Mouse (Mus musculus): Measurements from ENCODE around the gene Psmc5.

Psmc5 gene

GRCm38 (mm10) chr11:106306065-106306385 is 50.1 kb downstream of the Psmc5 start:
- no peak for DNase-seq (ENCODE audit: low spot score in 2 of 2)

GRCm38 (mm10) chr11:106306758-106307157 is 50.8 kb downstream of the Psmc5 start:
- DNase-seq (ENCODE audit: low spot score in 2 of 2) = no peak

GRCm38 (mm10) chr11:106307432-106307831 is 51.5 kb downstream of the Psmc5 start:
- no peak for DNase-seq (ENCODE audit: low spot score in 2 of 2)

DNA sequence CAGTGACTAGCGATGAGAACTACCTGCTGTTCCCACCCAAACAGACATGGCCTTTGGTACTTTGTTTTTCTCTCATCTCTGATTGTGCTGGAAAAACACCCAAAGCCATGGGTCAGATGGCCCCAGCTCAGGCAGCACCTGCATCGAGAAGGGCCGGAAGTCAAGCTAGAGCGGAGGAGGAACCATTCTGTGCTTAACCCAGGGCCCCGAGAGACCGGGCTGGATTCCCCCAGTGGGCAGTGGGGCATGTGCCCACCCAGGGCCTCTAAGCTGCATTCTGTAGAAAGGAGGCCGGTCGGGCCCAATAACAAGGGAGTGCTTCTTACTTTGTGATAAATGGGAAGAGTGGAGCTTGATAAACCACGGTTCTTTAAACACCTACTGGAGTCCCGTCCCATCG is 52.2 kb downstream of the Psmc5 start:
- no peak for DNase-seq (ENCODE audit: low spot score in 2 of 2)

DNA sequence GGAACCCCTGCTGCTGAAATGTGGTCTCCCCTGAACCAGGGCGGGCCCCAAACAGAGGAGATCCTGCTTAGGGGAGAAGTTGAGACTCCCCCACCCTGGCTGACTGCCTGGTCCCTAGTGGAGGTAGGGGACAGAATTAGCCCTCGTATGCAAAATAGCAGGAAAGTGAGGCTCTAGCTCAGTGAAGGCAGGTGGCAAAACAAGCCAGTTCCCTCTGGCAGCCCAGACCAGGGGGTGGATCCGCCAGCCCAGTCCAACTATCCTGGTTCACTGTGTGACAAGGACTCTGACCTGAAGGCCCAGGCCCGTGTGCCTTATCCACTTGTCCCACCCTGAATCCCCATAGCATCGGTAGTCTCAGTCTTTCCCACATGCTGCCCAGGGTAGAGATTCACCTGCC is 54.2 kb downstream of the Psmc5 start:
- no peak for DNase-seq (ENCODE audit: low spot score in 2 of 2)

Measured in frontal cortex, postnatal 25 days (tissue).